Mouse (Mus musculus) myocyte (in vitro differentiated cells): ENCODE results near the gene Auts2.

Experiments
- CEBPB ChIP-seq: IDR thresholded peaks from 2 replicates; pipeline ENCODE4 v1.6.1; 2011; ENCODE audit warnings: mild to moderate bottlenecking, moderate library complexity; ENCODE audit not compliant: poor library complexity, insufficient read depth, severe bottlenecking
- E2F4 ChIP-seq: IDR thresholded peaks from one replicate; pipeline ENCODE4 v1.6.1; 2011; ENCODE audit warnings: mild to moderate bottlenecking, control low read depth, moderate library complexity; ENCODE audit not compliant: insufficient read depth
- MAX ChIP-seq: IDR thresholded peaks from one replicate; pipeline ENCODE4 v1.6.1; 2011; ENCODE audit warnings: low read depth, mild to moderate bottlenecking, control low read depth
- MYOD1 ChIP-seq, 3 experiments: IDR thresholded peaks; one replicate each; pipeline ENCODE4 v1.6.1; 2011; ENCODE audit warnings: control low read depth in 2 of 3, low read depth in 2 of 3, mild to moderate bottlenecking in 2 of 3, moderate library complexity in 1 of 3; ENCODE audit not compliant: insufficient read length in 2 of 3, control insufficient read depth in 1 of 3
- MYOG ChIP-seq, 3 experiments: IDR thresholded peaks; one replicate each; pipeline ENCODE4 v1.6.1; 2011; ENCODE audit warnings: control low read depth in 2 of 3, low read depth in 2 of 3, mild to moderate bottlenecking in 2 of 3; ENCODE audit not compliant: insufficient read length in 2 of 3, control insufficient read depth in 1 of 3, insufficient read depth in 1 of 3
- POLR2A ChIP-seq: IDR thresholded peaks from one replicate; pipeline ENCODE4 v1.6.1; 2011; ENCODE audit warnings: low read depth, mild to moderate bottlenecking, control low read depth, moderate library complexity; ENCODE audit not compliant: insufficient read length
- POLR2AphosphoS2 ChIP-seq: IDR thresholded peaks from one replicate; pipeline ENCODE4 v1.6.1; 2011; ENCODE audit warnings: low read depth, control low read depth; ENCODE audit not compliant: insufficient read length
- REST ChIP-seq: IDR thresholded peaks from one replicate; pipeline ENCODE4 v1.6.1; 2011; ENCODE audit warnings: mild to moderate bottlenecking, control low read depth, moderate library complexity; ENCODE audit not compliant: insufficient read depth, insufficient read length
- TCF12 ChIP-seq: IDR thresholded peaks from one replicate; pipeline ENCODE4 v1.6.1; 2011; ENCODE audit warnings: mild to moderate bottlenecking, control low read depth; ENCODE audit not compliant: poor library complexity, insufficient read depth, severe bottlenecking
- TCF3 ChIP-seq: IDR thresholded peaks from one replicate; pipeline ENCODE4 v1.6.1; 2011; ENCODE audit warnings: low read depth, control low read depth; ENCODE audit not compliant: insufficient read length
- USF1 ChIP-seq: IDR thresholded peaks from one replicate; pipeline ENCODE4 v1.6.1; 2011; ENCODE audit warnings: low read depth, mild to moderate bottlenecking, control low read depth, moderate library complexity

DNA sequence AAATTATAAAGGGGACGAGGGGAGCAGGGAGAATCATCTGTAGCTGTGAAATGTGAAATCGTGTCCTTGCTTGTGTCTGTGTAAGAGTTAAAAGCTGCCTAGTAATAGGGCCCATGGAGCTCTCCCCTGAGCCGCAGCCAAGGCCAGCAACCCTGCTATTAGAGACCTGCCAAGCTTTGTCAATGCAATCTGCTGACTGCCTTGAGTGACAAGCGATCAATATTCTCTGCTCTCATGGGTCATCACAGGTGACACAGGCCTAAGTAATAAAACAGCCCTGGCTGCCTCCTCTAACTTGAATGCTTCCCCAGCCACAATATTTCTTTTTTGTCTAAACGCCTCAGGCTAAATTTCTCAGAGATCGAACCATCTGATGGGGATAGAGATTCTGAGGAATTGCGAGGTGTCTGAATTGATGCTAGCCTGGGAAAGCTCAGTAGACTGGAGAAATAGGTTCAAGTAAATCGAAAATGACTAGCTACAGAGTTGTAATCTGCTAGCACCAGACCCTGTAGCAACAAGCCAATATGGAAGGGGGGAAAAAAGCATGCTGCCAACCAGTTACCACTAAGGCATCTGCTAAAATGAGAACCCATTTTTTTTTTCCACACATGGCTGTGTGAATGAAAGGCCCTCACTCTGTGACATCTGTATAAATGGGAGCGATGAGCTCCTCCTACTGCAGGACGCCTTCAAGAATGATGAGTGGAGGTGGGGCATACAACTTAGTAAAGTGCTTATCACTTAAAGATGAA, 453.5 kb downstream of the Auts2 start:
- TF ChIP-seq E2F4 (no peak), CEBPB (no peak), POLR2A (no peak), TCF12 (no peak), REST (no peak), MAX (no peak), MYOD1 (IDR thresholded peaks at IDR 0.05; ENCODE audit: control insufficient read depth in 1 of 3, insufficient read length in 2 of 3, low read depth in 2 of 3) (no peak), TCF3 (no peak), POLR2AphosphoS2 (no peak), USF1 (no peak), MYOG (IDR thresholded peaks at IDR 0.05; ENCODE audit: control insufficient read depth in 1 of 3, insufficient read depth in 1 of 3, insufficient read length in 2 of 3, low read depth in 2 of 3) (no peak)
